Mouse (Mus musculus): ENCODE results near the gene Spats2l. TPM values are rescaled to one million over a fixed set of nuclear protein-coding genes. Genes with fewer than 3 reads are reported as not detected.
A peak's percentile ranks its signal among the peaks of the same experiment; 100 is the strongest.

Spats2l gene
- total and polyA plus RNA-seq, 3 experiments, result 0.09 to 0.77 (median 0.34) TPM

GRCm38 (mm10) chr1:57906312-57906711 is 132.3 kb downstream of the Spats2l start (continued):
- no peak for TF ChIP-seq ZC3H11A (IDR thresholded peaks at IDR 0.05; ENCODE audit: low read depth, low read length)
- TF ChIP-seq USF2 (conservative IDR thresholded peaks at IDR 0.05; ENCODE audit: low read depth, low read length), result no peak

GRCm38 (mm10) chr1:57911561-57911960 is 137.6 kb downstream of the Spats2l start:
- in situ Hi-C loops (cut with MboI; ENCODE audit: low pct_ligation_motif_present, low pct_unique_long_range_greater_than_20kb, low sequenced_read_pairs), result no loop called here
- TF ChIP-seq SMC3 (IDR thresholded peaks at IDR 0.05; ENCODE audit: low read depth, low read length) (no peak), ZC3H11A (IDR thresholded peaks at IDR 0.05; ENCODE audit: low read depth, low read length) (no peak)
- dilution Hi-C loops (cut with MboI; ENCODE audit: extremely low pct_ligation_motif_present, extremely low pct_unique_long_range_greater_than_20kb, low sequenced_read_pairs), result no loop called here

GRCm38 (mm10) chr1:57917342-57917741 is 143.4 kb downstream of the Spats2l start:
- Histone ChIP-seq H3K4me1 (ENCODE audit: control insufficient read depth in 1 of 2, insufficient read depth in 2 of 2) (0 out of 4 replicates have a peak, but pooled peaks cover 2% of the 10 kb centered on the region in 2 experiments), H3K36me3 (replicated peaks in 1 of 2; ENCODE audit: control insufficient read depth in 1 of 2, insufficient read depth in 1 of 2, low read length in 1 of 2) (no peaks in the 10 kb centered on the region), H3K9ac (ENCODE audit: insufficient read depth, low read depth) (no peak overlapping the region), H3K27ac (ENCODE audit: insufficient read depth, low read depth) (no peak overlapping the region), H3K27me3 (replicated peaks) (no peaks in the 10 kb centered on the region), H3K4me2 (ENCODE audit: insufficient read depth, low read depth, poor library complexity, severe bottlenecking) (no peak overlapping the region), H3K79me2 (replicated peaks; ENCODE audit: control insufficient read depth, extremely low read depth, insufficient read depth, poor library complexity, severe bottlenecking) (no peaks in the 10 kb centered on the region), H3K9me3 (replicated peaks; ENCODE audit: low read length) (no peaks in the 10 kb centered on the region), H3K4me3 (replicated peaks in 1 of 3; ENCODE audit: low read depth in 2 of 3, low read length in 2 of 3, poor library complexity in 1 of 3) (no peak overlapping the region)
- no peak for TF ChIP-seq JUN (IDR thresholded peaks at IDR 0.05; ENCODE audit: insufficient read depth, low read depth, low read length)
- TF ChIP-seq ETS1 (conservative IDR thresholded peaks at IDR 0.05; ENCODE audit: low read depth, low read length), result no peak
- TF ChIP-seq NELFE (IDR thresholded peaks at IDR 0.05; ENCODE audit: low read depth, low read length), result no peak
- TF ChIP-seq TCF12 (IDR thresholded peaks at IDR 0.05; ENCODE audit: low read depth, low read length), result no peak
- no peak for TF ChIP-seq ZKSCAN1 (IDR thresholded peaks at IDR 0.05; ENCODE audit: borderline replicate concordance, low read depth, low read length)
- TF ChIP-seq JUND (conservative IDR thresholded peaks at IDR 0.05; ENCODE audit: low read depth, low read length), result no peak
- no peak for TF ChIP-seq MEF2A (IDR thresholded peaks at IDR 0.05; ENCODE audit: borderline replicate concordance, low read depth, low read length)
- TF ChIP-seq EP300 (IDR thresholded peaks at IDR 0.05; ENCODE audit: low read length), result no peak
- TF ChIP-seq ZNF384 (IDR thresholded peaks at IDR 0.05; ENCODE audit: low read depth, low read length), result no peak
- TF ChIP-seq RCOR1 (conservative IDR thresholded peaks at IDR 0.05; ENCODE audit: low read depth, low read length), result no peak
- no peak for TF ChIP-seq MAFK (IDR thresholded peaks at IDR 0.05; ENCODE audit: insufficient replicate concordance, low read length)
- no peak for TF ChIP-seq GABPA (IDR thresholded peaks at IDR 0.05; ENCODE audit: insufficient replicate concordance, low read depth, low read length)
- TF ChIP-seq RAD21 (IDR thresholded peaks at IDR 0.05; ENCODE audit: low read depth, low read length), result no peak
- no peak for TF ChIP-seq IRF4 (IDR thresholded peaks at IDR 0.05; ENCODE audit: low read depth, low read length)
- TF ChIP-seq TBP (conservative IDR thresholded peaks at IDR 0.05; ENCODE audit: low read depth, low read length), result no peak
- TF ChIP-seq MXI1 (IDR thresholded peaks at IDR 0.05; ENCODE audit: low read depth, low read length), result no peak
- dilution Hi-C loops (cut with MboI; ENCODE audit: extremely low pct_ligation_motif_present, extremely low pct_unique_long_range_greater_than_20kb, low sequenced_read_pairs), result no loop called here
- no peak for DNase-seq (ENCODE audit: extremely low read depth)
- in situ Hi-C loops (cut with MboI; ENCODE audit: low pct_ligation_motif_present, low pct_unique_long_range_greater_than_20kb, low sequenced_read_pairs), result no loop called here

More at GRCm38 (mm10) chr1:57911561-57911960, 137.6 kb downstream of the Spats2l start:
- Histone ChIP-seq H3K4me3 (replicated peaks in 1 of 3; ENCODE audit: low read depth in 2 of 3, low read length in 2 of 3, poor library complexity in 1 of 3) (no peak overlapping the region), H3K4me2 (ENCODE audit: insufficient read depth, low read depth, poor library complexity, severe bottlenecking) (peak overlapping the region; percentile 29; the same call in 1 of the 2 replicates), H3K27ac (ENCODE audit: insufficient read depth, low read depth) (no peak overlapping the region), H3K4me1 (ENCODE audit: control insufficient read depth in 1 of 2, insufficient read depth in 2 of 2) (peaks cover 2 to 7% of the 10 kb centered on the region in 2 experiments; a peak in 1 of 4 replicates), H3K9me3 (replicated peaks; ENCODE audit: low read length) (no peaks in the 10 kb centered on the region), H3K36me3 (replicated peaks in 1 of 2; ENCODE audit: control insufficient read depth in 1 of 2, insufficient read depth in 1 of 2, low read length in 1 of 2) (no peaks in the 10 kb centered on the region), H3K9ac (ENCODE audit: insufficient read depth, low read depth) (no peak overlapping the region), H3K79me2 (replicated peaks; ENCODE audit: control insufficient read depth, extremely low read depth, insufficient read depth, poor library complexity, severe bottlenecking) (no peaks in the 10 kb centered on the region), H3K27me3 (replicated peaks) (no peaks in the 10 kb centered on the region)
- no peak for DNase-seq (ENCODE audit: extremely low read depth)

All from CH12.LX (cell line).